Mouse (Mus musculus) CD4-positive naive resting alpha-beta T cell, adult 57 days (primary cell): ENCODE data around the gene Bin2. TPM values are rescaled to one million over a fixed set of nuclear protein-coding genes. Genes with fewer than 3 reads are reported as not detected.

Source experiments
- total RNA-seq: library from RNA; stranded (reverse); gene quantifications from one replicate; pipeline ENCODE4 v1.2.4, GENCODE M21; 2023

The Bin2 gene
- total RNA-seq: 420 TPM

GRCm38 (mm10) chr15:100669337-100669736 lies at the start of gene Bin2:
TSS of gene Bin2 (minus strand) at chr15:100669553.

GRCm38 (mm10) chr15:100687430-100687971 lies 18.1 kb upstream of the Bin2 start, which contains the start of gene Cela1:
TSS of gene Cela1 (minus strand) at chr15:100687921.

GRCm38 (mm10) chr15:100636700-100637501 lies 32.5 kb downstream of the Bin2 start, which contains the start of gene Smagp:
TSS of gene Smagp (minus strand) at chr15:100636940.

GRCm38 (mm10) chr15:100614996-100615824 lies 54.1 kb downstream of the Bin2 start, which contains the start of gene Dazap2:
TSS of gene Dazap2 (plus strand) at chr15:100615349.

GRCm38 (mm10) chr15:100599276-100600046 lies 69.9 kb downstream of the Bin2 start, which contains the start of gene Pou6f1:
TSS of gene Pou6f1 (minus strand) at chr15:100599984.

Other genes starting within 250 kb of the Bin2 start
- gene Gm5475, start 247.4 kb downstream of the Bin2 start, total RNA-seq: not detected
- gene Slc11a2, start 244.5 kb downstream of the Bin2 start, total RNA-seq: 36.1 TPM
- 44.3 TPM for gene Letmd1, start 200.5 kb downstream of the Bin2 start, total RNA-seq
- gene Csrnp2, start 174.1 kb downstream of the Bin2 start, total RNA-seq: 9.8 TPM
- gene Tfcp2, start 117.5 kb downstream of the Bin2 start, total RNA-seq: 11.7 TPM
- gene Pou6f1, start 69.6 kb downstream of the Bin2 start, total RNA-seq: 62.9 TPM
- 385 TPM for gene Dazap2, start 54.2 kb downstream of the Bin2 start, total RNA-seq
- gene Smagp, start 32.6 kb downstream of the Bin2 start, total RNA-seq: 4.3 TPM
- gene Cela1, start 18.4 kb upstream of the Bin2 start, total RNA-seq: 4.0 TPM
- gene Galnt6, start 59.8 kb upstream of the Bin2 start, total RNA-seq: 188 TPM
- gene Slc4a8, start 92.2 kb upstream of the Bin2 start, total RNA-seq: 12.9 TPM
- 0.74 TPM for gene Scn8a, start 200.3 kb upstream of the Bin2 start, total RNA-seq